Mouse (Mus musculus): ENCODE measurements around the gene Rorc. TPM values are rescaled to one million over a fixed set of nuclear protein-coding genes. Genes with fewer than 3 reads are reported as not detected.

The Rorc gene
- not detected in 2 replicates for polyA plus RNA-seq (2012; ENCODE audit: low replicate concordance)

DNA sequence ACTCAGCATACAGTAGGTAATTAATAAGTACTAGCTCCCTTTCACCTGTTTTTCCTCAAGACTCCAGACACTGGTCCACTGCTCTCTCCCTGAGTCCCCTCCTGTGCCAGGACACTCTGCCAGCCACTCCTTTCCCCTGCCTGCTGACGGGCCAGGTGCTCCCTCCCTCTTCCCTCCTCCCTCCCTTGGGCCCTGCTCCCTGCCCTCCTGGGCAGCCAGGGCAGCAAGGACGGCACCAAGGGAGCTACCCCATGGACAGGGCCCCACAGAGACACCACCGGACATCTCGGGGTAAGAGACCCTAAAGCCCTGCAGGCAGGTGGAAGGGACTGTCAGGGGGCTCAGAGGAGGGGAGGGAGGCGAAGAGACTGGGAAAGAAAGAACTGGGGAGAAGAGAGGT is at the start of gene Rorc:
TSS of gene Rorc (plus strand) at position 154 of the 400 bp plus-strand sequence.

GRCm38 (mm10) chr3:94341959-94342422 is 30.6 kb upstream of the Rorc start, which contains the start of gene Them5:
Gene Them5 (plus strand): TSS chr3:94342099.

DNA sequence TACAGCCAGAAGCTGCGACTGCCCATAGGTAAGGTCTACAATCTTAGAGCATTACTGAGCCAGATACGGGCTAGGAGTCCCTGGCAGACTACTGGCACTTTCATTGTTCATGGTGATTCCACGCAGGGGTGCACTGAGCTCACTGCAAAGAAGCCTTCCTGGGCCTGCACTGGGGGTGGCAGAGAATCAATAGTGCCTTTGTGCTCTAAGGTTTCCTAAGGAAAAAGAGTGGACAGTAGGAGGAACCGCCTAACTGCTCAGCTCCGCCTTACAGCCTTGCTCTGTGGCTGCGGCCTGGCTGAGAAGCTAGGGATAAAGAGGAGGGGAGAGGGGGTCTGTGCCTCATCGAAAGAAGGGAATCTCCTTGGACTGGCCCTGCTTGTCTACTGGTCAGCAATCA is 10.5 kb upstream of the Rorc start, which contains the start of gene C2cd4d:
TSS of gene C2cd4d (plus strand) at position 301 of the 400 bp plus-strand sequence.

DNA sequence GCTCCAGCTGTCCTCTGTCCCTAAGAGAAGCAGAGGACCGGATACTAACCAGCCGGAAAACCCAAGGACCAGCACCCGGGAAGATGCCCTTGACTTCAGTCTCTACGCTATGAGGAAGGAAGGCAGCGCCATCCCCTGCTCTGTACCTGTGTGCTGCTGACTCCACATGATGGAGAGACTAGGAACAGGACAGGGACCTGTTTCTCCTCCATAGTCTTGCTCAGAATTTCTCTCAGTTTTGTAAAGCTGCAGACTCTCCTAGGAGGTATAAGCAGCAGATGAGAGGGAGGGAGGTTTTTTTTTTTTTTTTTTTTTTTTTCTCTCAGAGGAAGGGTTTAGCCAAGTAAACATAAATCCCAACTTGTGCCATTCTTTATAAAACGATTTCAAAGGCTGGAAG is 25.6 kb downstream of the Rorc start, which contains the start of gene Lingo4:
TSS of gene Lingo4 (plus strand) at position 301 of the 400 bp plus-strand sequence.

DNA sequence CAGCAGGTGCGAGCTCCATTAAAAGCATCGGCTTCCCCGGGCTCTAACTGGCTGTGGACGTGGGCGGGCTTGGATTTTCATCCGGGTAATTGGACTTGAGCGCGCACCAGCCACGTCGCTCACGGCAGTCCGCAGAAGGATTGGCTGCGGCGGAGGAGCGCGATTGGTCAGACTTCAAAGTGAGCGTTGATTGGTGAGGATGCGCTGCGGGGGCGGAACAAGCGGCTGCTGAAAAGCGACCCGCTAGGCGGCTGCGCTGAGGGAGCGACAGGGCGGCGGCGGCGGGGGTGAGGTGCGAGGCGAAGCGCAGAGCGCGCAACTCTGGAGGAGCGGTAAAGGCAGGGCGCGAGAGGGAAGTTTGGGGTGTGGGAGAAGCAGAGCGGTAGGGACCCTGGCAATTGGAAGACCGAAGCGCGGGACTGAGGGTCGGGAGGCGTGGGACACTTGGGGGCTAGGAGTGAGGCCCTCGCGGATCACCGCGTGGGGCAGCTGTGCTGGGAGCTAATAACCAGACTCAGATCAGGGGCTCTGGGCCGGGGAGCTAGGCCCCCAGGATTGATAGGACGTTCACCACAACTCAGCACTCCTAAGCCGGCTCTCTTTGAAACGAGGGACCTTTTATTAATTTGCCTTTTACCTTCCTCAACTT is 40.6 kb downstream of the Rorc start, which contains the start of gene Tdrkh:
TSS of gene Tdrkh (plus strand) at position 243 of the 649 bp plus-strand sequence.

DNA sequence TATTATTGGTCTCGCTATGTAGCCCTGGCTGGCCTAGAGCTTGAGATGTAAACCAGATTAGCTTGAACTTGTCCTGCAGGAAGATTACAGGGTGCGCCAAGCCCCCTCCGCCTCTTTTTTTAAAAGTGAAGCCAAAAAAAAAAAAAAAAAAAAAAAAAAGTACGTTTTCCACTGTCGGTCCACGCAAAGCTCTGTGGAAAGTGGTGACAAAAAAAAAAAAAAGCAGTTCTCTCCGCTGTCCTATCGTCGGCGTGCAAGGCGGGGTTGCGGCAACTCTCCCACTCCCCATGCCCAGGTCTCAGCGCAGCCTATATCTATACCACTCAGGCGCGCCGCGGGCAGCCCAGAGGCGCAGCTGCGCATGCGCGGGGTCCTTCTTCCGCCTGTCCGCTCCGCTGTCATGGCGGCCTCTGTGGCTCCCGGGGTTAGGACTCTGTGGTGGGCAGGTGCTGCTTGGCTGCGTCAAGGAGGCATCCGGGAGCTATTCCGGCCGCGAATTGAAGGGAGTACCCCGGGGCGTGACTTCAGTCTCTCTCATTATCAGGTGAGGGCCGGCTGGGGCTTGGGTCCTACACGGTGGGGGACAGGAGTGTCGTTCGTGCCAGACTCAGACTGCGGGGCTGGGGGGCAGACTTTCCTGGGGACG is 70.5 kb downstream of the Rorc start, which contains the start of gene Mrpl9:
TSS of gene Mrpl9 (plus strand) at position 368 of the 646 bp plus-strand sequence.

DNA sequence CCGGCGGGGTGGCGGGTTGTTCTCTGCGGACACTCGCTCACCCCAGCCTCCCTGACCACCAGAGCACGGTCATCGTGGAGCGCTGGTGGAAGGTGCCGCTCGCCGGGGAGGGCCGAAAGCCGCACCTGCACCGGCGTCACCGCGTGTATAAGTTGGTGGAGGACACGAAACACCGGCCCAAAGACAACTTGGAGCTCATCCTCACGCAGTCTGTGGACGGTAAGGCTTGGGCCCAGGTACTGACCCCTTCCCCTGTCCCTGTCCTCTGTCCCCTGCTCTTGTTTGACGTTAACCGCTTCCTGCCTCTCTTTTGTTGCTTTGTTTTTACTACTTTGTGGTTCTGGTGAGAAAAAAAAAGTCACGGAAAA is 71.0 kb downstream of the Rorc start, which contains the start of gene Oaz3:
TSS of gene Oaz3 (minus strand) at position 319 of the 368 bp plus-strand sequence.

Other genes with a start within 250 kb of the Rorc start
- not detected in 2 replicates for gene Gm10696, start 194.6 kb upstream of the Rorc start, polyA plus RNA-seq (2012; ENCODE audit: low replicate concordance)
- gene Gm5286, start 176.1 kb upstream of the Rorc start, polyA plus RNA-seq (2012; ENCODE audit: low replicate concordance), result not detected in 2 replicates
- gene Gm4778, start 108.8 kb upstream of the Rorc start, polyA plus RNA-seq (2012; ENCODE audit: low replicate concordance), result not detected in 2 replicates
- 0.41 TPM in 1 of 2 replicates, not detected in the other for gene Them4, start 62.7 kb upstream of the Rorc start, polyA plus RNA-seq (2012; ENCODE audit: low replicate concordance)
- gene Them5, start 30.7 kb upstream of the Rorc start, polyA plus RNA-seq (2012; ENCODE audit: low replicate concordance), result not detected in 2 replicates
- not detected in 2 replicates for gene C2cd4d, start 10.4 kb upstream of the Rorc start, polyA plus RNA-seq (2012; ENCODE audit: low replicate concordance)
- gene Lingo4, start 25.7 kb downstream of the Rorc start, polyA plus RNA-seq (2012; ENCODE audit: low replicate concordance), result 0.08 and 0.12 TPM in 2 replicates
- 0.62 and 1.2 TPM in 2 replicates for gene Tdrkh, start 40.5 kb downstream of the Rorc start, polyA plus RNA-seq (2012; ENCODE audit: low replicate concordance)
- gene Mrpl9, start 70.5 kb downstream of the Rorc start, polyA plus RNA-seq (2012; ENCODE audit: low replicate concordance), result 64.0 and 64.6 TPM in 2 replicates
- not detected in 2 replicates for gene Oaz3, start 71.1 kb downstream of the Rorc start, polyA plus RNA-seq (2012; ENCODE audit: low replicate concordance)
- 0.59 TPM in 1 of 2 replicates, not detected in the other for gene Celf3, start 105.5 kb downstream of the Rorc start, polyA plus RNA-seq (2012; ENCODE audit: low replicate concordance)
- not detected in 2 replicates for gene Riiad1, start 107.5 kb downstream of the Rorc start, polyA plus RNA-seq (2012; ENCODE audit: low replicate concordance)
- gene Snx27, start 209.9 kb downstream of the Rorc start, polyA plus RNA-seq (2012; ENCODE audit: low replicate concordance), result 6.8 and 8.7 TPM in 2 replicates

All from leukemia stem cell, adult 10-12 weeks (primary cell).